In the genomic region with DNA sequence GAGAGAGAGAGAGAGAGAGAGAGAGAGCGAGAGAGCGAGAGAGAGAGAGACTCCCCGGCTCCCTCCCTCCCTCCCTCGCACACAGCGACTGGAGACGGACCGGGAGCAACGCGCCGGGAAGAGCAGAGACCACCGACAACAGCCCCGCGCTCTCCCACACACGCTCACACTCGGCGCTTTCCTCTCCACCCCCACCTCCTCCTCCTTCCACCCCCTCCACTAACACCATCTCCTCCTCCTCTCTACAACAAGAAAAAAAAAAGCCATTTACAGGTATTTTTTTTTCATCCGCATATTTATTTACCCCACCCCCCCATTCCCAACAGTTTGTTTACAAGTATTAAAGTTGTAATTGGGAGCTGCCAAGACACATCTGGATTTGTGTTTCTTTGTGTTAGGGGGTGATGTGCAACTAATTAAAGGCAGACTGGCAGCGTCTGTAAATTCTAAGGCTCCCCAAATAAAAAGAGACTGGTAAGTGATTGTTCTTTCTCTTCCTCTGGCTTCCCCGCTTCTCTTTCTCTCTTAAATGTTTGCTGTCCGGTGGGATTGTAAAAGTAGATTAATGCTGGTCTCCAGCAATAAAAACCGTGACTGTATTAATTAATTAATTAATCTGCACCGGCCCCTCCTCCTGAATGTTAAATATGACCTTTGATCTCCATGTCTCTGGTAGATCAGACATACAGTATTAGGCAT, we compare ENCODE assay signal across 8 mouse cellular contexts. TPM values are rescaled to one million over a fixed set of nuclear protein-coding genes. Genes with fewer than 3 reads are reported as not detected.
DNase-seq lines count a peak whose midpoint lies in the region; ATAC-seq lines count a peak whose summit lies in the region.

TSS of gene Cxxc4 (plus strand) at position 71 of the 699 bp plus-strand sequence.

- H3K36me3 ChIP-seq in lung, embryonic 15.5 days: no peaks in the 10 kb centered on the region
- no peaks in the 10 kb centered on the region for H3K36me3 ChIP-seq in intestine, embryonic 14.5 days (ENCODE audit: control insufficient read depth, insufficient read depth, low read length)
- no peaks in the 10 kb centered on the region for H3K36me3 ChIP-seq in midbrain, embryonic 11.5 days (ENCODE audit: control insufficient read depth, insufficient read depth, low read length)

- H3K27me3 ChIP-seq in lung, embryonic 15.5 days: no peaks in the 10 kb centered on the region
- no peaks in the 10 kb centered on the region for H3K27me3 ChIP-seq in intestine, embryonic 14.5 days (replicated peaks; ENCODE audit: control insufficient read depth, insufficient read depth, low read length)
- no peaks in the 10 kb centered on the region for H3K27me3 ChIP-seq in midbrain, embryonic 11.5 days (ENCODE audit: control insufficient read depth, insufficient read depth, low read length)

- no peaks in the 10 kb centered on the region for H3K9me3 ChIP-seq in lung, embryonic 15.5 days
- no peaks in the 10 kb centered on the region for H3K9me3 ChIP-seq in intestine, embryonic 14.5 days (ENCODE audit: control insufficient read depth, low read length)
- H3K9me3 ChIP-seq in midbrain, embryonic 11.5 days (ENCODE audit: control insufficient read depth, low read length): no peaks in the 10 kb centered on the region

- 4% methylated on average over 12 of the region's 22 CpGs for WGBS in lung, embryonic 15.5 days
- 1% methylated on average over 12 of the region's 22 CpGs for WGBS in intestine, embryonic 14.5 days
- 1% methylated on average over 17 of the region's 22 CpGs for WGBS in midbrain, embryonic 11.5 days

- H3K4me2 ChIP-seq in lung, embryonic 15.5 days: peak within 1 kb of the TSS; percentile 77
- H3K4me2 ChIP-seq in intestine, embryonic 14.5 days (ENCODE audit: low read length): peak within 1 kb of the TSS; percentile 77
- H3K4me2 ChIP-seq in midbrain, embryonic 11.5 days: peak within 1 kb of the TSS; percentile 78

- peak within 1 kb of the TSS; percentile 55 for H3K4me3 ChIP-seq in lung, embryonic 15.5 days
- H3K4me3 ChIP-seq in intestine, embryonic 14.5 days (ENCODE audit: low read depth, low read length): peak within 1 kb of the TSS; percentile 52
- peak within 1 kb of the TSS; percentile 56 for H3K4me3 ChIP-seq in midbrain, embryonic 11.5 days (ENCODE audit: low read depth, low read length)

- ATAC-seq in cerebellum, adult (ENCODE audit: insufficient number of reproducible peaks, low FRiP score, low TSS enrichment): peak; percentile 21
- ATAC-seq in lung, embryonic 15.5 days (ENCODE audit: borderline replicate concordance, extremely low read depth, low FRiP score, low TSS enrichment): peak; percentile 62
- ATAC-seq in intestine, embryonic 14.5 days (replicated peaks; ENCODE audit: low FRiP score, low TSS enrichment, low read depth): peak; percentile 73
- peak; percentile 78 for ATAC-seq in midbrain, embryonic 11.5 days (ENCODE audit: low FRiP score)

- H3K27ac ChIP-seq in lung, embryonic 15.5 days: peak within 1 kb of the TSS; percentile 59
- H3K27ac ChIP-seq in intestine, embryonic 14.5 days (ENCODE audit: low read depth): peak within 1 kb of the TSS; percentile 79
- peak within 1 kb of the TSS; percentile 96 for H3K27ac ChIP-seq in midbrain, embryonic 11.5 days (ENCODE audit: low read depth, low read length)

- DNase-seq in cerebellum, postnatal 36 days: no peak
- no peak for DNase-seq in lung, postnatal 36 days
- DNase-seq in intestine, embryonic 14.5 days (ENCODE audit: low spot score): no peak
- peak; percentile 91 for DNase-seq in midbrain, embryonic 11.5 days (ENCODE audit: low spot score, missing footprints)
- no peak for DNase-seq in spleen, adult 12 weeks (ENCODE audit: low spot score)
- no peak for DNase-seq in B cell, adult 2 months

- H3K9ac ChIP-seq in lung, embryonic 15.5 days: peak within 1 kb of the TSS; percentile 44
- peak within 1 kb of the TSS; percentile 60 for H3K9ac ChIP-seq in intestine, embryonic 14.5 days (ENCODE audit: low read length)
- peak within 1 kb of the TSS; percentile 72 for H3K9ac ChIP-seq in midbrain, embryonic 11.5 days (ENCODE audit: low read length)

- H3K4me1 ChIP-seq in lung, embryonic 15.5 days: peaks cover 19% of the 10 kb centered on the region
- H3K4me1 ChIP-seq in intestine, embryonic 14.5 days (replicated peaks; ENCODE audit: control insufficient read depth, insufficient read depth, low read length): peaks cover 10% of the 10 kb centered on the region; the same call in 1 of the 2 replicates
- H3K4me1 ChIP-seq in midbrain, embryonic 11.5 days (ENCODE audit: control insufficient read depth, insufficient read depth, low read length): peaks cover 3% of the 10 kb centered on the region; the same call in 1 of the 2 replicates

RNA-seq across cellular contexts. Expression of gene Cxxc4, which starts in this region (rescaled TPM):
- 1.8 and 1.9 TPM in 2 replicates for polyA plus RNA-seq in lung, embryonic 15.5 days (2015; fragmentation: Nextera tagmentation; extraction: Ambion mirVana)
- 3.7 and 4.3 TPM in 2 replicates for polyA plus RNA-seq in intestine, embryonic 14.5 days (2014; fragmentation: Nextera tagmentation; extraction: Ambion mirVana)
- polyA plus RNA-seq in midbrain, embryonic 11.5 days (2014; fragmentation: Nextera tagmentation; extraction: Ambion mirVana): 35.6 and 37.3 TPM in 2 replicates

Comparison
In these comparisons a context has a peak if more than half of its experiments do, and no peak if none do; other contexts are left out.
1. ATAC-seq: peak in every context shown above with its lines; median percentile 78 in midbrain, embryonic 11.5 days; 73 in intestine, embryonic 14.5 days; 62 in lung, embryonic 15.5 days; 21 in cerebellum, adult.